Mouse (Mus musculus) gastrocnemius, postnatal 25 days (tissue): Measurements from ENCODE around the gene Ugt1a8. TPM values are rescaled to one million over a fixed set of nuclear protein-coding genes. Genes with fewer than 3 reads are reported as not detected.
A peak's percentile ranks its signal among the peaks of the same experiment; 100 is the strongest.

Source experiments
- DNase-seq: peaks from one replicate; pipeline ENCODE4 v3.0.0; 2022
- total RNA-seq, 2 experiments: library from RNA; stranded (reverse); gene quantifications; 1 replicate in 1 of 2; 2 replicates in 1 of 2; pipeline ENCODE4 v1.2.3; 2021

The Ugt1a8 gene
- total RNA-seq, 2 experiments from 2014 or later, result not detected

- no peak for DNase-seq
Measured at GRCm38 (mm10) chr1:88186325-88186935, 98.8 kb downstream of the Ugt1a8 start.

DNA sequence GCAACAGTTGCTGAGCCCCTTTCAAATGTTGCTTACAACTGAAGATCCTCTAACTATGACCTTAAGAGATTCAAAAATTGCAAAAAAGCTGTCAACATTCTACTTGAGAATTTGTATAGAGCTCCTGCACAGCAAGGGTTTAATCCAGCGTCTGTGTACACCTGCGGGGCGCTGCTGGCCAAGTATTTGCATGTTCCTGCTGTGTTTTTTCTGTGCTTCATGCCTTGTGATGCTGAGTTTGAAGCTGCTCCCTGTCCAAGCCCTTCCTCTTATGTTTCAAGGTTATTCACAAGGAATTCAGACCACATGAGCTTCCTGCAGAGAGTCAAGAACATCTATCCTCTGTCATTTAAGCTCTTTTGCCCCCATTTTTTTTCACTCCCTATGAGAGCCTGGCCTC is 104.5 kb downstream of the Ugt1a8 start:
- DNase-seq, result no peak

DNA sequence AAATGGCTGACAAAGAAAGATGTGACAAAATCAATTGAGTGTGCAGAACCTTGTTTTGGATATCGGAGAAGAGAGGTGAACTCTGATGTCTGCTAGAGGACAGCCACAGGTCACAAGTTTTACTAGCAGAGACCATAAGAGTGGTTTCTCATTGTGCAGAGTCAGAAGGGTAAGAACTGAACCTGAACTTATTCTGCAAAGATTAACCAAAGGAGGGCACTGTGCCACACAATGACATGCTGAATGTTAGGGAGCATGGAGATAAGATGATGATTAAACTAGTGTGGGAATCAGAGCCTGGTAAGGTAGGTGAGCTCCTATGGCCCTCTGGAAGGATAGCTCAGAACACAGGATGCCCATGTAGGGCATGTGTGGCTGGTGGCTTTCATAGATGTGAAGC is 108.1 kb downstream of the Ugt1a8 start:
- DNase-seq, result no peak

GRCm38 (mm10) chr1:88197443-88197842 is 109.8 kb downstream of the Ugt1a8 start:
- no peak for DNase-seq

DNA sequence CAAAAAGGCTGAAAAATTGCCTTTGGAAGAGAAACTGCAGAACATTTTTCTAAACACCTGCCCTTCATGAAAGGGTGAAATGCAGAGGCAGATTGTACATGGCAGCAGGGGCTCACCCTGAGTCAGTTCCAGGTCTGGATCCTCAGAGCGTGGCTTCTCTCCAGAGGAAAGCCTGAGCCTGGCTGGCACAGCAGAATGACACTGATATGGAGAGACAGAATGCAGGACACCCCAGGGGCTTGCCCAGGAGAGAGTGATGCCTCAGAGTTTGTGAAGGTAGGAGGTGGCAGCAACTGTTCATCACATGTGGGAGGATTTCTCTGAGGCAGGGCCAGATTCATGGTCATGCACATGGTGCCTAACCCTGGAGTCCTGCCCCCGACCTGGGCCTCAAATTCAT is 112.4 kb downstream of the Ugt1a8 start:
- no peak for DNase-seq

DNA sequence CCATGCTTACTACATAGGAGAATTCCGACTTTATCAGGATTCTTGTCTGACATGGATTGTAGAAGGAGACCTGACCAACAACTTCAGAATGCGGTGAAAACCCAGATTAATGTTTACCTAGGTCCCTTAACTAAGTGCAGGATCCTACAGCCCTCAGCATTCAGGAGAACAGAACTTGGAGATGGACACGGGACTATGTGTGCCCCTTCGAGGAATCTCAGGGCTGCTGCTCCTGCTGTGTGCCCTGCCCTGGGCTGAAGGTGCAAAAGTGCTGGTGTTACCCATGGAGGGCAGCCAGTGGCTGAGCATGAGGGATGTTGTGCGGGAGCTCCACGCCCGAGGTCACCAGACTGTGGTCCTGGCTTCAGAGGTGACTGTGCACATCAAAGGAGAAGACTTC is 112.8 kb downstream of the Ugt1a8 start, which contains the start of gene Ugt1a2:
Gene Ugt1a2 (plus strand): TSS at position 146 of the 400 bp plus-strand sequence.
- DNase-seq, result no peak

GRCm38 (mm10) chr1:88205294-88205922 is 117.8 kb downstream of the Ugt1a8 start, which contains the start of gene Dnajb3:
TSS of gene Dnajb3 (minus strand) at chr1:88205782.
- peak; percentile 71 for DNase-seq

GRCm38 (mm10) chr1:88206843-88207479 is 119.3 kb downstream of the Ugt1a8 start:
- no peak for DNase-seq

DNA sequence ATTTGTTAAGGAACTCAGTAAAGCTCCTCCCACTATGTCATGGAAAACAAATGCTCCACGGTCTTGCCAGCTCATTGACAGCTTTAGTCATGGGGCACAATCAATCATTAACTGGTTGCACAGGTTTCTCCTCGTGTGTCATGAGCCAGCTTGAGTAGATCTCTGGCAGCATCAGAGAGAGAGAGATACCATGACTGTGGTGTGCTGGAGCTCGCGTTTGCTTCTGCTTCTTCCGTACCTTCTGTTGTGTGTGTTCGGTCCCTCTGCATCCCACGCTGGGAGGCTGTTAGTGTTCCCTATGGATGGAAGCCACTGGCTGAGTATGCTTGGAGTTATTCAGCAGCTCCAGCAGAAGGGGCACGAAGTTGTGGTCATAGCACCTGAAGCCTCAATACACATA is 124.2 kb downstream of the Ugt1a8 start, which contains the start of gene Ugt1a1:
Gene Ugt1a1 (plus strand): TSS at position 148 of the 400 bp plus-strand sequence.
- DNase-seq, result no peak

DNA sequence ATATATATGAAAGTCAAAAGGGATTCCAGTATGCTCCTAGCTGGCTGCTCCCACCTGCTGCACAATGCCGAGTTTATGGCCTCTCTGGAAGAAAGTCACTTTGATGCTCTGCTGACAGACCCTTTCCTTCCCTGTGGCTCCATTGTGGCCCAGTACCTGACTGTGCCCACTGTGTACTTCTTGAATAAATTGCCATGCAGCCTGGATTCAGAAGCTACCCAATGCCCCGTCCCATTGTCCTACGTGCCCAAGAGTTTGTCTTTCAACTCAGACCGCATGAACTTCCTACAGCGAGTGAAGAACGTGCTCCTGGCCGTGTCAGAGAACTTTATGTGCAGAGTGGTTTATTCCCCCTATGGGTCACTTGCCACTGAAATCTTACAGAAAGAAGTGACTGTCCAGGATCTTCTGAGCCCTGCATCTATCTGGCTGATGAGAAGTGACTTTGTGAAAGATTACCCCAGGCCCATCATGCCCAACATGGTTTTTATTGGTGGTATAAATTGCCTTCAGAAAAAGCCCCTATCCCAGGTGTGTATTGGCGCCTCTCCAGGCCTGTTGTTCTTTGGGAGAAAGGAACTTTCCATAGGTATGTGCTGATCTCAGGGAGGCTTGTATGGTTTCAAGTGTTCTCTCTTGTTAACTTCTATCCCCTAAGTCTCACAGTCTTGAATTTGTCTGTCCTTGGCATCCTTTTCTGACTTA is 124.9 kb downstream of the Ugt1a8 start:
- no peak for DNase-seq

- no peak for DNase-seq
Measured at GRCm38 (mm10) chr1:88213061-88213460, 125.4 kb downstream of the Ugt1a8 start.

DNA sequence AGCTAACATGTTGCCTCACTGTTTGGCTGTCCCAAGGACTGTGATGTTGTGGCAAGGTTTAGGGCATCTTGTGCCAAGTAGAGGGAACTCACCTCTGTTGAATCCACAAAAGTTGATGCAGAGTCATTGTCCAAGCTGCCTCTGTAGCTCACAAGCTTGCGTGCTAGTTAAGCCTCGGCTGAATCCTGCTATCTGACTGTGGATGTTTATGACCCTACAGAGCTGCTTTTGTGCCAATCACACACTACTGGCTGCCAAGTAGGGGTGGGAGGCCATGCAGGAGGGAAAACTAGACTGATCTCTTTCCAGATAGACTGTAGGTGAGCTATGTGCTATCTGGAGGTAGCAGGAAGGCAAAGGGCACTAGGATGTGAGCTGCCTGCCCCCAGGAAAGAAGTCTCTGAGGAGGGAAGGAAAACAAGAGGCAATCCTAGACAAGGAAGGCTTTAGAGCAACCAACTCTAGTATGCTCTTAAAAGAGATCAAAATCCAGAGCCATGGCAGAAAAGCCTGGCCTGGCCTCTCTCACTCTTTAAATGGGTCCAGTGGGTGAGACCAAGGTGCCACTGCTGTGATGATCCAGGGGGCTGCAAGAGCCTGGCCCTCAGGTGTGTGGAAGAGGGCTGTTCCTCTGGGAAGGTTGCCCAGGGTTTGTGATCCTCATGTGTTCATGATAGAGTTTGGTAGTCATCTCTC is 126.3 kb downstream of the Ugt1a8 start:
- peak; percentile 9 for DNase-seq

DNA sequence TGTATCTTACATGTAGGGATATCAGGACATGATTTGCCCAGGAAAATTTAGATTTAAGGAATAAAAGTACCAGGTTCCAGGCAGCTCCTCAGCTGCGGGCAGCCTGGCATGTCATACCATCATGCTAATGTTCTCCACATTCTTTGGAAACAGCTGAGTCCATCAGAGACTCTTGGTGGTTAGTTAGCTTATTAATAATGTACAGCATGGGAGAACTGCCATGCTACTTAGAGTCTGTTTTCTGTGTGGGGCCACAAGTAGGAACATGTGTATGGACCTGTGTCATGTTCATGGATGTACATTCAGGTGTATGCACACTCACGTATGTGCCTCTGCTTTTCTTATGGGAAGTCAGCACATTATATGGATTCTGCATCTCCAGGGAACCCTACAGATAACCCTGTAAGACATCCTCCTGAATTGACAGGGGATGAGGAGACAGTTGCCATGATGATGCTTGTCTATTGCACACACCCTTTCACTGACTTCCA is 126.9 kb downstream of the Ugt1a8 start:
- DNase-seq, result no peak

DNA sequence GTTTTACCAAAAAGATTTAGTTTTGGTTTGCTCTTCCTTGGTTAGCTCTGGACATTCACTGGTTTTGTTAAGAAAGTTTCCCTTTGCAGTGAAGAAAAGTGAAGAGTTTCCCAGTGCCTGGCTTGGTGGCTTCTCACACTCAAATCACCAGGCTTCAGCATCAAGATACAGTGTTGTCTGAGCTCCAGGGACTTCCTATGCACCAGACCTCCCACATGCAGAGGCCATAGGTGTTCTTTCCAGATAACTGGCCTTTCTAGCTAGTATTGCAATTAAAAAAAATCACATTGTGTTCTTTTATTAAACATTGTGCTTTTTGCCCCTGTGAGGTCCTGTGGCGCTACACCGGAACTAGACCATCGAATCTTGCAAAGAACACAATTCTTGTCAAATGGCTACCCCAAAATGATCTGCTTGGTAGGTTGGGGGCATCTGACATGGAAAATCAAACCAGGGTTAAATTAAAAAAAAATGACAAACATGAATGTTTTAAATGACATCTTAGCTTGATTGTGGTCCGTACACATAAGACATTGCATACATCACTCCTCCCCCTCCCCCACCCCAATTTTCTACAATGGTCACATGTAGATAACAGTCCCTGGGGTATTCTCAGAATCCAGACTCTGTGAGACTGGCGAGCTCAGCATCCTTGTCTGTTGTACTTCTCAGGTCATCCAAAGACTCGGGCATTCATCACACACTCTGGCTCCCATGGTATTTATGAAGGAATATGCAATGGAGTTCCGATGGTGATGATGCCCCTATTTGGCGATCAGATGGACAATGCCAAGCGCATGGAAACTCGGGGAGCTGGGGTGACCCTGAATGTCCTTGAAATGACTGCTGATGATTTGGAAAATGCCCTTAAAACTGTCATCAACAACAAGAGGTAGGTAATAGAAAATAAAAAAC is 128.1 kb downstream of the Ugt1a8 start:
- DNase-seq, result peak; percentile 7

GRCm38 (mm10) chr1:88216551-88216950 is 128.9 kb downstream of the Ugt1a8 start:
- DNase-seq, result peak; percentile 4

- DNase-seq, result no peak
Measured at GRCm38 (mm10) chr1:88217144-88217543, 129.5 kb downstream of the Ugt1a8 start.

DNA sequence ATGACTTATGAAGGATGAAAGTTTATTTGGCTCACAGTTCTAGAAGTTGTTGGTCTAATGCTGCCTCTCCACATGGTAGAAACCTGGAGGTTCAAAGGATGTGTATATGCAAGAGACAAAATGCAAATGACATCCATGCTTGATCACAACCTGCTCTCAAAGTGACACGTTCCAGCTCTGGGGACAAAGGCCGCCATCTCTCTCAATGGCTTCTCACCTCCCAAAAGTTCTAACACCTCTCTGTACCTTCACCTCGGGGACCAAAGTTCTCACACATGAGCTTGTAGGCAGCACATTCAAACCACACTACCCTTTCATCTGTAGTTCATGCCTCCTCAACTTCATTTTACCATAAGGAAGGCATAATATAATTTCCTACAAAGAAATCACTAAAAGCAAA is 130.0 kb downstream of the Ugt1a8 start:
- DNase-seq, result peak; percentile 4

GRCm38 (mm10) chr1:88218051-88218450 is 130.4 kb downstream of the Ugt1a8 start:
- DNase-seq, result peak; percentile 10

GRCm38 (mm10) chr1:88218591-88218990 is 131.0 kb downstream of the Ugt1a8 start:
- peak; percentile 3 for DNase-seq

- peak; percentile 8 for DNase-seq
Measured at GRCm38 (mm10) chr1:88219054-88219453, 131.4 kb downstream of the Ugt1a8 start.

- DNase-seq, result peak; percentile 12
Measured at GRCm38 (mm10) chr1:88220336-88220735, 132.7 kb downstream of the Ugt1a8 start.
